Mouse (Mus musculus) liver, embryonic 15.5 days (tissue): ENCODE results near the gene Med29. TPM values are rescaled to one million over a fixed set of nuclear protein-coding genes. Genes with fewer than 3 reads are reported as not detected.

Experiments used
- ATAC-seq: fragments of 200-750 bp; cut with Nextera tagmentation; 2 replicates; pipeline ENCODE4 v1.8.0; 2017; ENCODE audit warnings: moderate number of reproducible peaks, mild to moderate bottlenecking, moderate library complexity; ENCODE audit not compliant: insufficient read depth
- H3K27ac ChIP-seq: fragments of 300-500 bp; sonication (generic); replicated peaks from 2 replicates; pipeline ENCODE4 v1.5.1; 2015; ENCODE audit warnings: mild to moderate bottlenecking, inconsistent platforms
- H3K27me3 ChIP-seq: fragments of 300-500 bp; sonication (generic); 2 replicates; pipeline ENCODE4 v1.6.1; 2015; ENCODE audit warnings: mild to moderate bottlenecking, inconsistent platforms
- H3K36me3 ChIP-seq: fragments of 300-500 bp; sonication (generic); replicated peaks from 2 replicates; pipeline ENCODE4 v1.6.1; 2015; ENCODE audit warnings: moderate library complexity, mild to moderate bottlenecking, inconsistent platforms
- H3K4me1 ChIP-seq: fragments of 300-500 bp; sonication (generic); replicated peaks from 2 replicates; pipeline ENCODE4 v1.6.1; 2015; ENCODE audit warnings: inconsistent platforms
- H3K4me2 ChIP-seq: fragments of 300-500 bp; sonication (generic); 2 replicates; pipeline ENCODE4 v1.6.1; 2015; ENCODE audit warnings: moderate library complexity, mild to moderate bottlenecking, inconsistent platforms
- H3K4me3 ChIP-seq: fragments of 300-500 bp; sonication (generic); replicated peaks from 2 replicates; pipeline ENCODE4 v1.5.1; 2015; ENCODE audit warnings: mild to moderate bottlenecking, inconsistent platforms
- H3K9ac ChIP-seq: fragments of 300-500 bp; sonication (generic); 2 replicates; pipeline ENCODE4 v1.6.1; 2015; ENCODE audit warnings: moderate library complexity, mild to moderate bottlenecking, inconsistent platforms
- H3K9me3 ChIP-seq: fragments of 300-500 bp; sonication (generic); replicated peaks from 2 replicates; pipeline ENCODE4 v1.6.1; 2016; ENCODE audit warnings: inconsistent platforms
- WGBS: fragments of 180-500 bp; shearing (Covaris S2); methylation state at CpG from one replicate; pipeline ENCODE4 v1.1.7; 2015; ENCODE audit warnings: mixed read lengths; ENCODE audit not compliant: insufficient replicate concordance; 5-methylcytosine and 5-hydroxymethylcytosine counted together
- polyA plus RNA-seq: library from polyadenylated mRNA; unstranded; fragments of >200 nt; fragmentation: Nextera tagmentation; extraction: Ambion mirVana; gene quantifications from 2 replicates; pipeline ENCODE4 v1.2.1, GENCODE M21; 2015

Med29 gene
- polyA plus RNA-seq, 1 experiment from 2014 or later, result 23.9 TPM

DNA sequence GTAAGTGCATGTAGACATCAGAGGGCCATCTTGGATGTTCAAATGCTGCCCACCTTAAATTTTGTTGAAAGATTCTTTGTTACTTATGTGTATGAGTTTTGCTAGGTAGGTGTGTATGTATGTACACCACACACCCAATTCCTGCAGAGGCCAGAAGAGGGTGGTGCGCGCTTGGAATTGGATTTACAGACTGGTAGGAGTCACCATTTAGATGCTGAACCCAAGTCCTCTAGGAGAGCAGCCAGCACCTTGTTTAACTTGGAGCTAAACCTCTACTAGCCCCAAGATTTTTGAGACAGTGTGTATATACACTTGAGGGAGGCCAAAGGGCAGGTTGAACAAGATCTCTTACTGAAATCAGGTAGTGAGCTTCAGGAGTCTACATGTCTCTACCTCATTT, 39.2 kb downstream of the Med29 start:
- Histone ChIP-seq H3K4me2 (no peak overlapping the region), H3K27ac (no peak overlapping the region), H3K9ac (no peak overlapping the region), H3K9me3 (no peaks in the 10 kb centered on the region), H3K27me3 (no peaks in the 10 kb centered on the region), H3K36me3 (peaks cover 33% of the 10 kb centered on the region), H3K4me3 (no peak overlapping the region), H3K4me1 (peaks cover 48% of the 10 kb centered on the region)
- 94% methylated on average over 2 of the region's 2 CpGs for WGBS
- no peak for ATAC-seq

DNA sequence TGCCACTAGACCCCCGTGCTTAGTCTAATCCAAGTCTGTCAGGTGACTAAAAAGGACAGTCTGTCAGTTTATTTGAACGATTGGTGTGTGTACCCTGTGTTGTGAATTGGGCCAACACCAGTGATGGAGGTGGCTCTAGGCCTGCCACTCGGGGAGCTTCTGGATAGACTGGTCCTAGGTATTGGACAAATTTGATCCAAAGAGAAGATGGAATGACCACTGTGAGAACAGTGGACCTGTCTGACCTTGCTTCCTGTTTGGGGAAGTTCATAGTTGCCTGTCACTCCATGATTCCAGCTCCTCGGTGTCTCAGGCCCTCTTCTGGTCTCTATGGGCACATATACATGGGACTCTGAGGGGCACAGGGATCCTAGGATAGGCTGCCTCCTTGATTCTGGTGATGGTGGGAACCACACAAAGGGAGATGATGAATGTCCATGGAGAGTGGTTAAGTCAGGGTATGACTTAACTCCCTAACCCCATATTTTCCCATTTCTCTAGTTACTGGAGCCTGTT, 40.8 kb downstream of the Med29 start:
- WGBS, result 7% methylated on average over 4 of the region's 4 CpGs
- no peaks in the 10 kb centered on the region for H3K9me3 ChIP-seq
- peaks cover 33% of the 10 kb centered on the region for H3K4me1 ChIP-seq
- H3K27me3 ChIP-seq, result no peaks in the 10 kb centered on the region
- H3K4me3 ChIP-seq, result peak overlapping the region; percentile 82
- H3K36me3 ChIP-seq, result peaks cover 33% of the 10 kb centered on the region
- peak overlapping the region; percentile 52 for H3K27ac ChIP-seq
- peak overlapping the region; percentile 90 for H3K4me2 ChIP-seq
- ATAC-seq, result no peak
- peak overlapping the region; percentile 91 for H3K9ac ChIP-seq

DNA sequence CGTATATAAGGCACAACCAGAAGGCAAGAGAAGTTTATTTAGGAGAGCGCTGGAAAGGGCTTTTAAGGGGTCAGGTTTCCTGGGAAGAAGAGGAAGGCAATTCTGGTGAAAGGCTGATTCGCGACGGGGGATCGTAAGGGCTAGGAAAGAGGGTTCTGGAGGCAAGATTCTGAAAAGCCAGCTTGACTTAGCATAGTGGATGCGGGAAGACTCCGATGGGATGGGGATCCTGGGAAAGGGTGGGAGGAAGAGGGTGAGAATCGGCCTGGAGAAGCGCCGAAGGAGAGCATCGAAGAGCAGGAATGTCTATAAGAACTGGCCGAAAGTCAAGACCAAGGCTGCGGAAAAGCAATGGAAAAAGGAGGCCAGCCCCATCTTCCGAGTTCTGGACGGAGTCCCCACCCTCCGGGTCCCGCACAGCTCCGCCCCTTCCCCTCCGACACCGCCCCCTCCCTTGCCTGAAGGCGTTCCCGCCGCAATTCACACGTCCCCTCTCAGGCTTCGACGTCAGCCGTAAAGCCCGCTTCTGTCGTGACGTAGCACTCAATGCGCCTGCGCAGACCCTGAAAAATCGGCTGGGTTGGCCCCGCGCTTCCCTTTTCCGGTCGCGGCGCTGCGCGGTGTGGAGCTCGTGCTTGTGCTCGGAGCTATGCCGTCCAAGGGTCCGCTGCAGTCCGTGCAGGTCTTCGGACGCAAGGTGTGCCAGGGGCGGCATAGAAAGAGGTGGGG, 42.2 kb downstream of the Med29 start, which contains the start of gene Rps16:
TSS of gene Rps16 (plus strand) at position 498 of the 729 bp plus-strand sequence.
- H3K9ac ChIP-seq, result peak within 1 kb of the TSS; percentile 91
- H3K4me2 ChIP-seq, result peak within 1 kb of the TSS; percentile 90
- H3K27me3 ChIP-seq, result no peaks in the 10 kb centered on the region
- H3K36me3 ChIP-seq, result peaks cover 33% of the 10 kb centered on the region
- peaks cover 31% of the 10 kb centered on the region for H3K4me1 ChIP-seq
- no peaks in the 10 kb centered on the region for H3K9me3 ChIP-seq
- peak within 1 kb of the TSS; percentile 86 for H3K27ac ChIP-seq
- H3K4me3 ChIP-seq, result peak within 1 kb of the TSS; percentile 82
- ATAC-seq, result peak; percentile 93
- WGBS, result under 1% methylated on average over 50 of the region's 50 CpGs

GRCm38 (mm10) chr7:28348601-28349000, 43.9 kb downstream of the Med29 start:
- Histone ChIP-seq H3K4me1 (peaks cover 35% of the 10 kb centered on the region), H3K9ac (no peak overlapping the region), H3K36me3 (peaks cover 21% of the 10 kb centered on the region), H3K9me3 (no peaks in the 10 kb centered on the region), H3K27me3 (no peaks in the 10 kb centered on the region), H3K27ac (no peak overlapping the region), H3K4me3 (no peak overlapping the region), H3K4me2 (no peak overlapping the region)
- WGBS, result 69% methylated on average over 7 of the region's 7 CpGs
- no peak for ATAC-seq

DNA sequence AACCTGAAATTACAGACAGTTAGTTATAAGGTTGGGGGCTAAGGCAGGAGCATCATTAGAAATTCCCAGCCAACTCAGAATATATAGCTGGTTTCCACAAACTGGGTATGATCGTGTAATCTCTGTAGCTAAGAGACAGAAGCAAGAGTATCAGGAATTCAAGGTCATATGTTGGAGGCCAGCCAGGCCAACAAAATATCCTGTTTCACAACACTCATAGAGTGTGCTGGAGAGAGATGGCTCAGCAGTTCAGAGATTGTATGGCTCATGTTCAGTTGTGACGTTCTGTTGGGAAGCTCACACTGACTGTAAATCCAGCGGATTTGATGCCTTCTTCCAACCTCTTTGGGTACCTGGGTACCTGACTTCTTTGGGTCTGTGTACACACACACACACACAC, 44.8 kb downstream of the Med29 start:
- Histone ChIP-seq H3K4me2 (no peak overlapping the region), H3K9ac (no peak overlapping the region), H3K27me3 (no peaks in the 10 kb centered on the region), H3K4me1 (peaks cover 35% of the 10 kb centered on the region), H3K36me3 (peaks cover 13% of the 10 kb centered on the region), H3K27ac (peak overlapping the region; percentile 55), H3K9me3 (no peaks in the 10 kb centered on the region), H3K4me3 (no peak overlapping the region)
- ATAC-seq, result no peak
- WGBS, result 59% methylated on average over 3 of the region's 3 CpGs

GRCm38 (mm10) chr7:28344637-28345036, 47.9 kb downstream of the Med29 start:
- Histone ChIP-seq H3K4me3 (no peak overlapping the region), H3K36me3 (no peaks in the 10 kb centered on the region), H3K9ac (no peak overlapping the region), H3K4me1 (peaks cover 32% of the 10 kb centered on the region), H3K27me3 (no peaks in the 10 kb centered on the region), H3K4me2 (no peak overlapping the region), H3K9me3 (no peaks in the 10 kb centered on the region), H3K27ac (no peak overlapping the region)
- ATAC-seq, result no peak
- 5% methylated on average over 4 of the region's 4 CpGs for WGBS

- H3K4me1 ChIP-seq, result peaks cover 44% of the 10 kb centered on the region
- H3K36me3 ChIP-seq, result no peaks in the 10 kb centered on the region
- no peak overlapping the region for H3K9ac ChIP-seq
- H3K27ac ChIP-seq, result no peak overlapping the region
- no peaks in the 10 kb centered on the region for H3K9me3 ChIP-seq
- no peak for ATAC-seq
- no peak overlapping the region for H3K4me3 ChIP-seq
- H3K27me3 ChIP-seq, result no peaks in the 10 kb centered on the region
- no peak overlapping the region for H3K4me2 ChIP-seq
- 44% methylated on average over 7 of the region's 7 CpGs for WGBS
Measured at GRCm38 (mm10) chr7:28341381-28341780, 51.1 kb downstream of the Med29 start.

DNA sequence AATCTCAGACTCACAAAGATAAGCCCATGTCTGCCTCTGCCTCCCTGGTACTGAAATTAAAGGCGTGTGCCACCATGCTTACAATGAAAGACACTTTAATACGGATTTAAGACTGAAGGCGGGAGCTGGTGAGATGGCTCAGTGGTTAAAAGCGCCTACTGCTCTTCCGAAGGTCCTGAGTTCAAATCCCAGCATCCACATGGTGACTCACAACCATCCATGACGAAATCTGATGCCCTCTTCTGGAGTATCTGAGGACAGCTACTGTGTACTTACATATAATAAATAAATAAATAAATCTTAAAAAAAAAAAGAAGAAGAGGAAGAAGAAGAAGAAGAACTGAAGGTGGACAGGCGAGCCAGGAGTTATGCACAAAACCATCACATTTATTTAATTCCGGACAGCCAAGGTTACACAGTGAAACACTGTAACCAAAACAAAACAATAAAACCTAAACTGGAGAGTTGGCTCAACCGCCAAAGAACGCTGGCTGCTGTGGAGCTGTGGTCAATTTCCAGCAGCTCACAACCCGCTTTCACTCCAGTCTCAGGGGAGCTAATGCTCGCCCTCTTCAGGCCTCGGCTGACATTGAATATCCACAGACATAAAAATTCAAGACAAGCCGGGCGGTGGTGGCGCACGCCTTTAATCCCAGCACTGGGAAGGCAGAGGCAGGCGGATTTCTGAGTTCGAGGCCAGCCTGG, 53.1 kb downstream of the Med29 start:
- 36% methylated on average over 19 of the region's 19 CpGs for WGBS

DNA sequence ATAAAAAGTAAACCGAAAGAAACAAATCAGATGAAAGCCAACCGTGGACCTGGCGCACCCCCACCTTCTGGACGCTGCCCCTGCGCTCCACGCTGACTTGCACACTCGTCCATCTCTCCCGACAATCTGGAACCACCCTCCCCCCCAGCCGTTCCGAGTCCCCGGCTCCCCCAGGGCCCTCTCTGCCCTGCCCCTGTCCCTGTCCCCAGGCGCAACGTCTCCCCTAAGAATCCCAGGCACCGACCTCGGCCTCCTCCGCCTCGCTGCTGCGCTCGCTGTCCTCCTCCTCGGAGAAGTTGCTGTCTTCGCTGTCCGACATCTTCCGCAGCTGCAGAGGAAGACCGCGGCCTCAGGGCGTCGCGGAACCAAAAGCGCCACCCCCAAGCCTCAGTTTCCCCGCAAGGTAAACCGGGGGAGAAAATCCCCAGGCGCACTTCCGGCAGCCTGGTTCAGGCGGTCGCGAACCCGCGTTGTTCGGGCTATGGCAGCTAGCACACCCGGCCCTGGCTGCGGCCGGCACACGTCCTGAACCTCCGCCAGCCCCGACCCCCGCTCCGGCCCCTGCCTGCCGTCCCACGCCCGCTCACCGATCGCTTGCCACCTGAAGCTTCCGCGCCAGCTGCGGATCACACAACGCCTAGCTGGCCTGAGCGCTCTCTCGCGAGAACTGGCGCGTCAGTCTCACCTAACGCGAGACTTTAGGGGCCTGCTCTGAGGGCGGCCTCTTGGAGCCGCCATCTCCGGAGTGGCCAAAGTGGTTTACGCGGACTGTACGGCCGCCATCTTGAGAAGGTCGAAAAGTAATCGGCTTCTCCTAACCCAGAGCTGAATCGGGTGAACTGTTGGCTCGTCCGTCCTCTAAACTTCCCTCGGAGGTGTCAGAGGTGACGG, 54.2 kb downstream of the Med29 start, which contains the start of gene Supt5:
TSS of gene Supt5 (minus strand) at position 639 of the 891 bp plus-strand sequence.
- H3K27me3 ChIP-seq, result no peaks in the 10 kb centered on the region
- peak within 1 kb of the TSS; percentile 83 for H3K4me2 ChIP-seq
- peaks cover 50% of the 10 kb centered on the region for H3K4me1 ChIP-seq
- H3K9ac ChIP-seq, result peak within 1 kb of the TSS; percentile 92
- peak; percentile 95 for ATAC-seq
- peak within 1 kb of the TSS; percentile 86 for H3K4me3 ChIP-seq
- H3K27ac ChIP-seq, result peak within 1 kb of the TSS; percentile 92
- under 1% methylated on average over 77 of the region's 77 CpGs for WGBS
- no peaks in the 10 kb centered on the region for H3K9me3 ChIP-seq
- H3K36me3 ChIP-seq, result peaks cover 22% of the 10 kb centered on the region

More for the DNA sequence above, 53.1 kb downstream of the Med29 start:
- H3K9me3 ChIP-seq, result no peaks in the 10 kb centered on the region
- H3K9ac ChIP-seq, result peak overlapping the region; percentile 52
- H3K36me3 ChIP-seq, result peaks cover 17% of the 10 kb centered on the region
- peak overlapping the region; percentile 83 for H3K4me2 ChIP-seq
- H3K4me3 ChIP-seq, result peak overlapping the region; percentile 86
- peaks cover 51% of the 10 kb centered on the region for H3K4me1 ChIP-seq
- ATAC-seq, result peak; percentile 8; the same call in 1 of the 2 replicates
- H3K27ac ChIP-seq, result peak overlapping the region; percentile 92
- H3K27me3 ChIP-seq, result no peaks in the 10 kb centered on the region
